Mouse (Mus musculus) mouse embryonic stem cell (cell line): ENCODE measurements at regions not wholly inside any gene's neighbourhood (a gene's known extent, or its start where the extent isn't known, plus 50 kb on each side); places are given as distances from the start of the nearest gene placed in this dataset.

Source experiments
- in situ Hi-C, 2 experiments: fragments of 300-500 bp; cut with MboI; formaldehyde crosslinking; loops; 1 replicate in 1 of 2; 3 replicates in 1 of 2; pipeline ENCODE4 v1.14.3; 2019 to 2020; ENCODE audit warnings: low sequenced_read_pairs in 2 of 2, low pct_unique_long_range_greater_than_20kb in 1 of 2, mixed read lengths in 1 of 2; ENCODE audit not compliant: unreplicated experiment in 1 of 2

- in situ Hi-C loops, result no loop called here
Measured at GRCm38 (mm10) chr15:96884901-96885300, 170.9 kb downstream of the Slc38a4 start.

- in situ Hi-C loops, result no loop called here
Measured at GRCm38 (mm10) chr15:96883754-96884153, 172.0 kb downstream of the Slc38a4 start.

GRCm38 (mm10) chr15:96882211-96882610, 173.5 kb downstream of the Slc38a4 start:
- in situ Hi-C loops, result no loop called here

- in situ Hi-C loops, result no loop called here
Measured at GRCm38 (mm10) chr15:96881519-96882170, 174.1 kb downstream of the Slc38a4 start.

GRCm38 (mm10) chr15:96880066-96880465, 175.7 kb downstream of the Slc38a4 start:
- in situ Hi-C loops, result no loop called here

- in situ Hi-C loops, result no loop called here
Measured at GRCm38 (mm10) chr15:96878796-96879195, 177.0 kb downstream of the Slc38a4 start.

GRCm38 (mm10) chr15:96877931-96878330, 177.8 kb downstream of the Slc38a4 start:
- in situ Hi-C loops, result no loop called here

- in situ Hi-C loops, result no loop called here
Measured at GRCm38 (mm10) chr15:96877271-96877670, 177.7 kb upstream of the Slc38a2 start.

GRCm38 (mm10) chr15:96874145-96874544, 174.6 kb upstream of the Slc38a2 start:
- in situ Hi-C loops, result no loop called here

GRCm38 (mm10) chr15:96873562-96873961, 174.0 kb upstream of the Slc38a2 start:
- in situ Hi-C loops, result no loop called here

- in situ Hi-C loops, result no loop called here
Measured at GRCm38 (mm10) chr15:96873126-96873525, 173.6 kb upstream of the Slc38a2 start.

- in situ Hi-C loops, result loop anchor here in 1 of 2 experiments (10.0 kb wide), 1 partner anchor 47 kb away; no protein-coding TSS in a partner anchor
Measured at GRCm38 (mm10) chr15:96867701-96868100, 168.2 kb upstream of the Slc38a2 start.

- in situ Hi-C loops, result loop anchor here in 1 of 2 experiments (10.0 kb wide), 1 partner anchor 49 kb away; no protein-coding TSS in a partner anchor
Measured at GRCm38 (mm10) chr15:96865932-96866331, 166.4 kb upstream of the Slc38a2 start.

- in situ Hi-C loops, result no loop called here
Measured at GRCm38 (mm10) chr15:96857709-96858108, 158.2 kb upstream of the Slc38a2 start.

GRCm38 (mm10) chr15:96851970-96852768, 152.6 kb upstream of the Slc38a2 start:
- in situ Hi-C loops, result no loop called here

- in situ Hi-C loops, result no loop called here
Measured at GRCm38 (mm10) chr15:96848150-96848549, 148.6 kb upstream of the Slc38a2 start.

- in situ Hi-C loops, result no loop called here
Measured at GRCm38 (mm10) chr15:96845221-96845620, 145.7 kb upstream of the Slc38a2 start.

GRCm38 (mm10) chr15:96844290-96844689, 144.8 kb upstream of the Slc38a2 start:
- in situ Hi-C loops, result no loop called here

- in situ Hi-C loops, result no loop called here
Measured at GRCm38 (mm10) chr15:96843589-96843988, 144.1 kb upstream of the Slc38a2 start.

GRCm38 (mm10) chr15:96842881-96843280, 143.4 kb upstream of the Slc38a2 start:
- in situ Hi-C loops, result no loop called here
